Mouse (Mus musculus) cerebellum, adult 18-20 months (tissue): Measurements from ENCODE around the gene Ndufaf2.

Experiments
- DNase-seq, 2 experiments: peaks; one replicate each; pipeline ENCODE4 v3.0.0; 2021

The Ndufaf2 gene

GRCm38 (mm10) chr13:107955327-107956110 lies 202.9 kb downstream of the Ndufaf2 start:
- no peak for DNase-seq

- DNase-seq: no peak
Measured at GRCm38 (mm10) chr13:107954445-107955261, 203.8 kb downstream of the Ndufaf2 start.

- DNase-seq: no peak
Measured at GRCm38 (mm10) chr13:107954100-107954444, 204.4 kb downstream of the Ndufaf2 start.
